Mouse (Mus musculus) MEL (cell line): Measurements from ENCODE around the gene Cdc5l.

Experiments used
- BHLHE40 ChIP-seq: IDR thresholded peaks from 2 replicates; pipeline ENCODE4 v1.6.1; 2012; ENCODE audit warnings: low read depth, mild to moderate bottlenecking, inconsistent platforms, low read length, improper control_type of control experiment, borderline replicate concordance
- CTCF ChIP-seq, 3 experiments: IDR thresholded peaks in 2 of 3; conservative IDR thresholded peaks in 1 of 3; 2 replicates each; pipeline ENCODE4 v1.5.1; 2011 to 2012; ENCODE audit warnings: low read length in 3 of 3, low read depth in 2 of 3, mild to moderate bottlenecking in 2 of 3, improper control_type of control experiment in 1 of 3, inconsistent platforms in 1 of 3, mixed read lengths in 1 of 3, moderate library complexity in 1 of 3; ENCODE audit not compliant: control insufficient read depth in 1 of 3, insufficient read depth in 1 of 3, poor library complexity in 1 of 3, severe bottlenecking in 1 of 3
- KAT2A ChIP-seq: conservative IDR thresholded peaks from 2 replicates; pipeline ENCODE4 v1.6.1; 2012; ENCODE audit warnings: low read depth, low read length, improper control_type of control experiment, inconsistent platforms
- MAX ChIP-seq: IDR thresholded peaks from 2 replicates; pipeline ENCODE4 v1.6.1; 2011; ENCODE audit warnings: low read length, improper control_type of control experiment
- MEF2A ChIP-seq: IDR thresholded peaks from 2 replicates; pipeline ENCODE4 v1.6.1; 2014; ENCODE audit warnings: low read depth, mild to moderate bottlenecking, inconsistent platforms, low read length, improper control_type of control experiment; ENCODE audit not compliant: poor library complexity, insufficient replicate concordance, severe bottlenecking; ENCODE audit errors: extremely low read depth
- MXI1 ChIP-seq: IDR thresholded peaks from 2 replicates; pipeline ENCODE4 v1.6.1; 2011; ENCODE audit warnings: mild to moderate bottlenecking, low read depth, low read length, improper control_type of control experiment
- MYC ChIP-seq: IDR thresholded peaks from 2 replicates; pipeline ENCODE4 v1.6.1; 2011; ENCODE audit warnings: low read depth, mild to moderate bottlenecking, low read length, improper control_type of control experiment, moderate library complexity
- NELFE ChIP-seq: IDR thresholded peaks from 2 replicates; pipeline ENCODE4 v1.6.1; 2011; ENCODE audit warnings: low read depth, low read length, improper control_type of control experiment
- TAL1 ChIP-seq: IDR thresholded peaks from 2 replicates; pipeline ENCODE4 v1.6.1; 2012; ENCODE audit warnings: mild to moderate bottlenecking, inconsistent platforms, low read length, moderate library complexity, mixed read lengths
- USF1 ChIP-seq: IDR thresholded peaks from 2 replicates; pipeline ENCODE4 v1.6.1; 2014; ENCODE audit warnings: low read depth, mild to moderate bottlenecking, inconsistent platforms, low read length, improper control_type of control experiment, moderate library complexity

DNA sequence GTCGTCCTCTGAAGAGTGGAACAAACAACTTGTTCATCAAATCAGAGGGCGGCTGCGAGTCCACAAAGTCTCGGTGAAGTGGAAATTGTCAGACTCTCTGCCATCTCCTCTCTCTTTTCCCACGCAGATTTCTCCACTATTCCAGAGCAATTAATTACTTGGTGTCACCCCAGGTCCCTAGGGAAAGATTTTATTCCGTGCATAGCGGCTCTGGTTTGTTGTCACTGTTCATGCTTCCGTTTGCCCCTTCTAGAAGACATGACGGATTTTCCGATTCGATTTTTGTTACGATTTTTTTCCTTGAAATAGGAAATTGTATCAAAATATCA is 689 bp upstream of the Cdc5l start:
- no peak for TF ChIP-seq MEF2A
- TF ChIP-seq CTCF (IDR thresholded peaks at IDR 0.05 in 2 of 3, conservative IDR thresholded peaks at IDR 0.05 in 1 of 3; ENCODE audit: control insufficient read depth in 1 of 3, insufficient read depth in 1 of 3, low read depth in 2 of 3, low read length in 3 of 3, poor library complexity in 1 of 3, severe bottlenecking in 1 of 3): no peak
- TF ChIP-seq MYC: no peak
- no peak for TF ChIP-seq MAX
- TF ChIP-seq BHLHE40: no peak
- no peak for TF ChIP-seq USF1
- TF ChIP-seq TAL1: no peak
- no peak for TF ChIP-seq KAT2A
- no peak for TF ChIP-seq MXI1
- no peak for TF ChIP-seq NELFE
